Mouse (Mus musculus) embryonic fibroblast, embryonic 13.5 days (primary cell): Measurements from ENCODE around the gene Ift52.

ENCODE experiments used
- CTCF ChIP-seq: IDR thresholded peaks from 2 replicates; pipeline ENCODE4 v1.5.1; 2011; ENCODE audit warnings: mild to moderate bottlenecking, control low read depth, low read length, moderate library complexity, borderline replicate concordance; ENCODE audit not compliant: insufficient read depth
- POLR2A ChIP-seq: IDR thresholded peaks from 2 replicates; pipeline ENCODE4 v1.6.1; 2011; ENCODE audit warnings: low read depth, mild to moderate bottlenecking, control low read depth, low read length, moderate library complexity

GRCm38 (mm10) chr2:163075234-163075633 lies 58.1 kb downstream of the Ift52 start:
- TF ChIP-seq CTCF (no peak), POLR2A (no peak)
